Mouse (Mus musculus) embryonic facial prominence, embryonic 15.5 days (tissue): ENCODE measurements around the gene Sfxn5. TPM values are rescaled to one million over a fixed set of nuclear protein-coding genes. Genes with fewer than 3 reads are reported as not detected.

Experiments
- ATAC-seq: fragments of 200-750 bp; cut with Nextera tagmentation; 2 replicates; pipeline ENCODE4 v1.8.0; 2017; ENCODE audit warnings: low read depth, moderate TSS enrichment; ENCODE audit not compliant: insufficient number of reproducible peaks, low FRiP score, low TSS enrichment
- H3K27ac ChIP-seq: fragments of 300-500 bp; sonication (generic); replicated peaks from 2 replicates; pipeline ENCODE4 v1.5.1; 2015; ENCODE audit warnings: mild to moderate bottlenecking, inconsistent platforms
- H3K27me3 ChIP-seq: fragments of 300-500 bp; sonication (generic); 2 replicates; pipeline ENCODE4 v1.6.1; 2015; ENCODE audit warnings: inconsistent platforms
- H3K36me3 ChIP-seq: fragments of 300-500 bp; sonication (generic); 2 replicates; pipeline ENCODE4 v1.6.1; 2015; ENCODE audit warnings: mild to moderate bottlenecking, inconsistent platforms
- H3K4me1 ChIP-seq: fragments of 300-500 bp; sonication (generic); 2 replicates; pipeline ENCODE4 v1.6.1; 2015; ENCODE audit warnings: inconsistent platforms
- H3K4me2 ChIP-seq: fragments of 300-500 bp; sonication (generic); replicated peaks from 2 replicates; pipeline ENCODE4 v1.6.1; 2015; ENCODE audit warnings: mild to moderate bottlenecking, inconsistent platforms
- H3K4me3 ChIP-seq: fragments of 300-500 bp; sonication (generic); replicated peaks from 2 replicates; pipeline ENCODE4 v1.5.1; 2015; ENCODE audit warnings: mild to moderate bottlenecking, inconsistent platforms
- H3K9ac ChIP-seq: fragments of 300-500 bp; sonication (generic); 2 replicates; pipeline ENCODE4 v1.6.1; 2015; ENCODE audit warnings: inconsistent platforms
- H3K9me3 ChIP-seq: fragments of 300-500 bp; sonication (generic); replicated peaks from 2 replicates; pipeline ENCODE4 v1.6.1; 2016; ENCODE audit warnings: inconsistent platforms
- WGBS: fragments of 180-500 bp; shearing (Covaris S2); methylation state at CpG from one replicate; pipeline ENCODE4 v1.1.7; 2015; 5-methylcytosine and 5-hydroxymethylcytosine counted together
- polyA plus RNA-seq: library from polyadenylated mRNA; unstranded; fragments of >200 nt; fragmentation: Nextera tagmentation; extraction: Ambion mirVana; gene quantifications from 2 replicates; pipeline ENCODE4 v1.2.1, GENCODE M21; 2015

Sfxn5 gene
- polyA plus RNA-seq, 1 experiment from 2014 or later = 8.0 TPM

GRCm38 (mm10) chr6:85226570-85226969 lies 106.7 kb downstream of the Sfxn5 start:
- ATAC-seq = no peak
- Histone ChIP-seq H3K27ac (no peak overlapping the region), H3K4me3 (no peak overlapping the region), H3K27me3 (no peaks in the 10 kb centered on the region; the same call in 1 of the 2 replicates), H3K36me3 (no peaks in the 10 kb centered on the region), H3K9ac (no peak overlapping the region), H3K4me1 (peaks cover 27% of the 10 kb centered on the region), H3K9me3 (no peaks in the 10 kb centered on the region), H3K4me2 (no peak overlapping the region)
- WGBS = 62% methylated on average over 9 of the region's 9 CpGs

- no peak overlapping the region for H3K9ac ChIP-seq
- 44% methylated on average over 15 of the region's 15 CpGs for WGBS
Observed at GRCm38 (mm10) chr6:85224442-85224891, 108.8 kb downstream of the Sfxn5 start.

GRCm38 (mm10) chr6:85223498-85224150 lies 109.6 kb downstream of the Sfxn5 start:
- Histone ChIP-seq H3K27ac (no peak overlapping the region), H3K36me3 (no peaks in the 10 kb centered on the region), H3K9ac (no peak overlapping the region), H3K9me3 (no peaks in the 10 kb centered on the region), H3K27me3 (no peaks in the 10 kb centered on the region), H3K4me2 (no peak overlapping the region), H3K4me1 (peaks cover 32% of the 10 kb centered on the region), H3K4me3 (no peak overlapping the region)
- ATAC-seq = no peak
- WGBS = 42% methylated on average over 14 of the region's 14 CpGs

More at GRCm38 (mm10) chr6:85224442-85224891, 108.8 kb downstream of the Sfxn5 start:
- no peak for ATAC-seq
- H3K9me3 ChIP-seq = no peaks in the 10 kb centered on the region
- no peaks in the 10 kb centered on the region for H3K27me3 ChIP-seq
- H3K4me1 ChIP-seq = peaks cover 32% of the 10 kb centered on the region
- no peak overlapping the region for H3K4me2 ChIP-seq
- H3K4me3 ChIP-seq = no peak overlapping the region
- no peaks in the 10 kb centered on the region for H3K36me3 ChIP-seq
- H3K27ac ChIP-seq = no peak overlapping the region

GRCm38 (mm10) chr6:85222551-85222950 lies 110.7 kb downstream of the Sfxn5 start:
- no peak overlapping the region for H3K27ac ChIP-seq
- no peak overlapping the region for H3K9ac ChIP-seq
- peaks cover 36% of the 10 kb centered on the region for H3K4me1 ChIP-seq
- ATAC-seq = no peak
- 48% methylated on average over 10 of the region's 10 CpGs for WGBS
- H3K4me3 ChIP-seq = no peak overlapping the region
- no peaks in the 10 kb centered on the region for H3K27me3 ChIP-seq
- no peak overlapping the region for H3K4me2 ChIP-seq
- no peaks in the 10 kb centered on the region for H3K9me3 ChIP-seq
- no peaks in the 10 kb centered on the region for H3K36me3 ChIP-seq

GRCm38 (mm10) chr6:85220917-85221316 lies 112.3 kb downstream of the Sfxn5 start:
- no peaks in the 10 kb centered on the region for H3K36me3 ChIP-seq
- no peak overlapping the region for H3K27ac ChIP-seq
- H3K9me3 ChIP-seq = no peaks in the 10 kb centered on the region
- no peak overlapping the region for H3K4me3 ChIP-seq
- no peak overlapping the region for H3K9ac ChIP-seq
- 39% methylated on average over 4 of the region's 4 CpGs for WGBS
- ATAC-seq = peak; percentile 51; the same call in 1 of the 2 replicates
- H3K4me1 ChIP-seq = peaks cover 37% of the 10 kb centered on the region
- H3K4me2 ChIP-seq = no peak overlapping the region
- no peaks in the 10 kb centered on the region for H3K27me3 ChIP-seq

GRCm38 (mm10) chr6:85219706-85220105 lies 113.5 kb downstream of the Sfxn5 start:
- Histone ChIP-seq H3K36me3 (no peaks in the 10 kb centered on the region), H3K27me3 (no peaks in the 10 kb centered on the region), H3K4me2 (no peak overlapping the region), H3K4me1 (peaks cover 37% of the 10 kb centered on the region), H3K4me3 (no peak overlapping the region), H3K27ac (no peak overlapping the region), H3K9me3 (no peaks in the 10 kb centered on the region), H3K9ac (no peak overlapping the region)
- 93% methylated on average over 11 of the region's 11 CpGs for WGBS
- ATAC-seq = no peak

- 43% methylated on average over 5 of the region's 5 CpGs for whole genome bisulfite sequencing
- no peak; the same call in 1 of the 2 replicates for ATAC-seq
- Histone ChIP-seq H3K4me3 (no peak overlapping the region), H3K9ac (no peak overlapping the region), H3K4me2 (no peak overlapping the region), H3K27me3 (no peaks in the 10 kb centered on the region), H3K36me3 (no peaks in the 10 kb centered on the region), H3K27ac (no peak overlapping the region), H3K9me3 (no peaks in the 10 kb centered on the region), H3K4me1 (peaks cover 36% of the 10 kb centered on the region)
Observed at GRCm38 (mm10) chr6:85218684-85219445, 114.4 kb downstream of the Sfxn5 start.

GRCm38 (mm10) chr6:85218251-85218650 lies 115.0 kb downstream of the Sfxn5 start:
- peaks cover 30% of the 10 kb centered on the region for H3K4me1 ChIP-seq
- ATAC-seq = no peak
- no peaks in the 10 kb centered on the region for H3K27me3 ChIP-seq
- WGBS = 54% methylated on average over 4 of the region's 4 CpGs
- H3K36me3 ChIP-seq = no peaks in the 10 kb centered on the region
- H3K4me3 ChIP-seq = no peak overlapping the region
- no peak overlapping the region for H3K4me2 ChIP-seq
- H3K9me3 ChIP-seq = no peaks in the 10 kb centered on the region
- no peak overlapping the region for H3K27ac ChIP-seq
- no peak overlapping the region for H3K9ac ChIP-seq

- Histone ChIP-seq H3K36me3 (no peaks in the 10 kb centered on the region), H3K27ac (no peak overlapping the region), H3K4me2 (no peak overlapping the region), H3K27me3 (peaks cover 11% of the 10 kb centered on the region; the same call in 1 of the 2 replicates), H3K4me3 (no peak overlapping the region), H3K9me3 (no peaks in the 10 kb centered on the region), H3K9ac (no peak overlapping the region), H3K4me1 (peaks cover 14% of the 10 kb centered on the region)
- 10% methylated on average over 1 of the region's 1 CpGs for WGBS
- no peak for ATAC-seq
Observed at GRCm38 (mm10) chr6:85210686-85211085, 122.5 kb downstream of the Sfxn5 start.

- H3K36me3 ChIP-seq = no peaks in the 10 kb centered on the region
- no peaks in the 10 kb centered on the region for H3K9me3 ChIP-seq
- H3K27ac ChIP-seq = no peak overlapping the region
- H3K9ac ChIP-seq = no peak overlapping the region
- ATAC-seq = no peak
- H3K27me3 ChIP-seq = peaks cover 17% of the 10 kb centered on the region; the same call in 1 of the 2 replicates
- no peak overlapping the region for H3K4me2 ChIP-seq
- 72% methylated on average over 9 of the region's 9 CpGs for WGBS
- no peak overlapping the region for H3K4me3 ChIP-seq
- H3K4me1 ChIP-seq = peaks cover 14% of the 10 kb centered on the region
Observed at GRCm38 (mm10) chr6:85209226-85209967, 123.8 kb downstream of the Sfxn5 start.

GRCm38 (mm10) chr6:85207345-85207744 lies 125.9 kb downstream of the Sfxn5 start:
- peaks cover 17% of the 10 kb centered on the region; the same call in 1 of the 2 replicates for H3K27me3 ChIP-seq
- peaks cover 14% of the 10 kb centered on the region for H3K4me1 ChIP-seq
- ATAC-seq = no peak
- WGBS = 67% methylated on average over 5 of the region's 5 CpGs
- H3K4me2 ChIP-seq = no peak overlapping the region
- no peak overlapping the region for H3K9ac ChIP-seq
- no peaks in the 10 kb centered on the region for H3K9me3 ChIP-seq
- H3K4me3 ChIP-seq = no peak overlapping the region
- no peaks in the 10 kb centered on the region for H3K36me3 ChIP-seq
- no peak overlapping the region for H3K27ac ChIP-seq
